Mouse (Mus musculus): ENCODE results near the gene Gba2.

- TF ChIP-seq CTCF (IDR thresholded peaks at IDR 0.05; ENCODE audit: borderline replicate concordance, control insufficient read depth, extremely low read depth, insufficient read depth, low read length, poor library complexity), result no peak
- no peak for TF ChIP-seq POLR2A (IDR thresholded peaks at IDR 0.05; ENCODE audit: control insufficient read depth, extremely low read depth, insufficient read depth, low read length, poor library complexity)
These were observed 3.3 kb downstream of the Gba2 start for GRCm38 (mm10) chr4:43575356-43575755.

Measured in thymus, adult 2 months (tissue).